In genomic region chr8:122405146-122405805, GRCm38 (mm10) we compare ENCODE assay signal across 26 mouse cellular contexts. TPM values are rescaled to one million over a fixed set of nuclear protein-coding genes. Genes with fewer than 3 reads are reported as not detected.
DNase-seq lines count a peak whose midpoint lies in the region; ATAC-seq and TF ChIP-seq lines count a peak whose summit lies in the region.
"Had no signal": no experiment of that assay in that cellular context is flagged by ENCODE, and none has a peak within 500 bp of the region (broad histone marks: within the 10 kb centered on the region; RNA-seq: fewer than 3 reads in every experiment).

No protein-coding gene starts in this region.

- ATAC-seq in kidney, embryonic 16.5 days (ENCODE audit: low FRiP score, low TSS enrichment): no peak
- ATAC-seq in G1E (ENCODE audit: extremely low read depth, insufficient number of reproducible peaks, low FRiP score, poor library complexity, severe bottlenecking): peak; percentile 69
- peak; percentile 50; the same call in 1 of the 2 replicates for ATAC-seq in liver, embryonic 15.5 days (ENCODE audit: insufficient read depth)
- ATAC-seq in hindbrain, postnatal 0 days: no peak
- ATAC-seq: activated CD4-positive, CD25-positive, alpha-beta regulatory T cell, adult 4 months; forebrain, postnatal 0 days; Patski had no signal

- 86% methylated on average over 9 of the region's 9 CpGs for WGBS in kidney, embryonic 16.5 days
- 29% methylated on average over 9 of the region's 9 CpGs for WGBS in liver, embryonic 15.5 days (ENCODE audit: insufficient replicate concordance)
- 94% methylated on average over 9 of the region's 9 CpGs for WGBS in hindbrain, postnatal 0 days

- H3K4me2 ChIP-seq in kidney, embryonic 16.5 days (replicated peaks; ENCODE audit: low read depth, low read length): no peak overlapping the region
- H3K4me2 ChIP-seq in liver, embryonic 15.5 days: no peak overlapping the region
- H3K4me2 ChIP-seq in hindbrain, postnatal 0 days (ENCODE audit: low read depth, low read length): no peak overlapping the region
- H3K4me2 ChIP-seq: limb, embryonic 12.5 days; neural tube, embryonic 12.5 days had no signal

- no peaks in the 10 kb centered on the region for H3K4me1 ChIP-seq in kidney, embryonic 16.5 days (ENCODE audit: insufficient read depth, low read length)
- H3K4me1 ChIP-seq in G1E (ENCODE audit: insufficient read depth, low read depth, low read length): peaks cover 31% of the 10 kb centered on the region
- peaks cover 13% of the 10 kb centered on the region for H3K4me1 ChIP-seq in liver, embryonic 15.5 days (replicated peaks)
- no peaks in the 10 kb centered on the region for H3K4me1 ChIP-seq in hindbrain, postnatal 0 days (ENCODE audit: insufficient read depth, low read length)
- H3K4me1 ChIP-seq: limb, embryonic 12.5 days; midbrain, embryonic 10.5 days; neural tube, embryonic 12.5 days had no signal

- DNase-seq in kidney, adult 11 months: peak; percentile 81
- peak; percentile 19 for DNase-seq in G1E (ENCODE audit: low spot score)
- DNase-seq in kidney, postnatal 10 days: peak; percentile 31
- no peak for DNase-seq in retina, embryonic 14.5 days (ENCODE audit: low spot score)
- DNase-seq in layer of hippocampus, postnatal 25 days (ENCODE audit: extremely low spot score in 1 of 2, low spot score in 1 of 2): no peak
- DNase-seq in hindbrain, postnatal 0 days (ENCODE audit: low spot score): no peak
- DNase-seq: adrenal gland, postnatal 25 days; cerebellum, adult 18-20 months; forebrain, postnatal 0 days; gastrocnemius, adult 2 months; heart, adult 11 months; right cerebral cortex, postnatal 14 days had no signal

- no peak overlapping the region for H3K9ac ChIP-seq in kidney, embryonic 16.5 days (replicated peaks; ENCODE audit: low read length)
- H3K9ac ChIP-seq in liver, embryonic 15.5 days: no peak overlapping the region
- H3K9ac ChIP-seq in hindbrain, postnatal 0 days (replicated peaks; ENCODE audit: low read length): no peak overlapping the region
- H3K9ac ChIP-seq: forebrain, postnatal 0 days; limb, embryonic 12.5 days; neural tube, embryonic 12.5 days had no signal

- no peaks in the 10 kb centered on the region for H3K27me3 ChIP-seq in kidney, embryonic 16.5 days (ENCODE audit: insufficient read depth, low read length)
- H3K27me3 ChIP-seq in G1E (ENCODE audit: insufficient read depth, low read length): no peaks in the 10 kb centered on the region
- H3K27me3 ChIP-seq in liver, embryonic 15.5 days: no peaks in the 10 kb centered on the region
- no peaks in the 10 kb centered on the region for H3K27me3 ChIP-seq in hindbrain, postnatal 0 days (ENCODE audit: insufficient read depth, low read length)
- H3K27me3 ChIP-seq: limb, embryonic 12.5 days; neural tube, embryonic 12.5 days; Patski had no signal

- no peak for TF ChIP-seq CTCF in G1E (IDR thresholded peaks at IDR 0.05; ENCODE audit: low read depth, low read length)
- no peak for TF ChIP-seq CTCF in hindbrain, postnatal 0 days (IDR thresholded peaks at IDR 0.05; ENCODE audit: low read depth)

- H3K27ac ChIP-seq in kidney, embryonic 16.5 days (ENCODE audit: low read length): no peak overlapping the region
- 0 out of 2 replicates have a peak overlapping the region, but pooled peaks have one; percentile 38 for H3K27ac ChIP-seq in liver, embryonic 15.5 days (replicated peaks)
- H3K27ac ChIP-seq in hindbrain, postnatal 0 days: no peak overlapping the region
- H3K27ac ChIP-seq: gastrocnemius, adult 2 months; limb, embryonic 12.5 days; midbrain, embryonic 10.5 days; neural tube, embryonic 12.5 days had no signal

- no peak overlapping the region for H3K4me3 ChIP-seq in kidney, embryonic 16.5 days (ENCODE audit: low read length)
- no peak overlapping the region for H3K4me3 ChIP-seq in G1E (ENCODE audit: low read depth, low read length)
- H3K4me3 ChIP-seq in liver, embryonic 15.5 days (replicated peaks): no peak overlapping the region
- no peak overlapping the region for H3K4me3 ChIP-seq in hindbrain, postnatal 0 days (ENCODE audit: low read length)
- H3K4me3 ChIP-seq: erythroblast, embryonic 14.5 days; gastrocnemius, adult 2 months; limb, embryonic 12.5 days; midbrain, embryonic 10.5 days; neural tube, embryonic 12.5 days had no signal

- peaks cover 83% of the 10 kb centered on the region for H3K36me3 ChIP-seq in kidney, embryonic 16.5 days (ENCODE audit: insufficient read depth, low read length)
- peaks cover 99% of the 10 kb centered on the region for H3K36me3 ChIP-seq in G1E (replicated peaks)
- peaks cover 99% of the 10 kb centered on the region for H3K36me3 ChIP-seq in liver, embryonic 15.5 days (replicated peaks)
- peaks cover 82% of the 10 kb centered on the region for H3K36me3 ChIP-seq in hindbrain, postnatal 0 days (ENCODE audit: insufficient read depth, low read length)

- no peaks in the 10 kb centered on the region for H3K9me3 ChIP-seq in kidney, embryonic 16.5 days (ENCODE audit: low read length)
- H3K9me3 ChIP-seq in G1E (replicated peaks): no peaks in the 10 kb centered on the region
- no peaks in the 10 kb centered on the region for H3K9me3 ChIP-seq in liver, embryonic 15.5 days (replicated peaks)
- no peaks in the 10 kb centered on the region for H3K9me3 ChIP-seq in hindbrain, postnatal 0 days (ENCODE audit: low read length)
- H3K9me3 ChIP-seq: limb, embryonic 12.5 days; midbrain, embryonic 10.5 days; neural tube, embryonic 12.5 days had no signal

RNA-seq across cellular contexts. Expression of gene Il17c, which starts 16.5 kb away (rescaled TPM):
- polyA plus RNA-seq in kidney, embryonic 16.5 days (2015; fragmentation: Nextera tagmentation; extraction: Ambion mirVana): not detected in 2 replicates
- not detected in 2 replicates for total RNA-seq in G1E (2014; fragmentation: Nextera tagmentation)
- total RNA-seq in G1E (2017): not detected in 2 replicates
- not detected in 2 replicates for polyA plus RNA-seq in G1E (2012)
- polyA plus RNA-seq in liver, embryonic 15.5 days (2015; fragmentation: Nextera tagmentation; extraction: Ambion mirVana): not detected in 2 replicates
- total RNA-seq in layer of hippocampus, postnatal 25 days (2021): not detected
- 0.52 TPM in 1 of 2 replicates, not detected in the other for total RNA-seq in hindbrain, postnatal 0 days (2014; rRNA removed)
- polyA plus RNA-seq in hindbrain, postnatal 0 days (2015; fragmentation: Nextera tagmentation; extraction: Ambion mirVana): 0.21 TPM in 1 of 2 replicates, not detected in the other
- total RNA-seq: adrenal gland, postnatal 25 days; gastrocnemius, adult 2 months; hematopoietic stem cell, adult 5-6 weeks; monocyte, adult 5-6 weeks had no signal
- polyA plus RNA-seq: activated CD4-positive, CD25-positive, alpha-beta regulatory T cell, adult 4 months; embryonic facial prominence, embryonic 11.5 days; erythroblast, embryonic 14.5 days; forebrain, postnatal 0 days; heart, embryonic 14.5 days; limb, embryonic 12.5 days; lung, embryonic 16.5 days; midbrain, embryonic 10.5 days; neural tube, embryonic 12.5 days; urinary bladder, adult 2 months had no signal

RNA-seq across cellular contexts. Expression of gene Cyba, which starts 27.5 kb away (rescaled TPM):
- 385 and 421 TPM in 2 replicates for polyA plus RNA-seq in kidney, embryonic 16.5 days (2015; fragmentation: Nextera tagmentation; extraction: Ambion mirVana)
- total RNA-seq in G1E (2014; fragmentation: Nextera tagmentation): 93.6 and 103 TPM in 2 replicates
- 57.2 and 69.2 TPM in 2 replicates for total RNA-seq in G1E (2017)
- 368 and 426 TPM in 2 replicates for polyA plus RNA-seq in G1E (2012)
- 196 TPM in 2 replicates for polyA plus RNA-seq in liver, embryonic 15.5 days (2015; fragmentation: Nextera tagmentation; extraction: Ambion mirVana)
- total RNA-seq in layer of hippocampus, postnatal 25 days (2021): 10 to 100 TPM in 1 of 2 experiments, 1 to 10 TPM in 1; 8.9 to 10.3 TPM
- total RNA-seq in hindbrain, postnatal 0 days (2014; rRNA removed): 19.6 and 30.6 TPM in 2 replicates
- polyA plus RNA-seq in hindbrain, postnatal 0 days (2015; fragmentation: Nextera tagmentation; extraction: Ambion mirVana): 44.0 and 46.2 TPM in 2 replicates

RNA-seq across cellular contexts. Expression of gene Zc3h18, which starts 28.9 kb away (rescaled TPM):
- 50.1 and 50.6 TPM in 2 replicates for polyA plus RNA-seq in kidney, embryonic 16.5 days (2015; fragmentation: Nextera tagmentation; extraction: Ambion mirVana)
- total RNA-seq in G1E (2014; fragmentation: Nextera tagmentation): 40.3 and 45.8 TPM in 2 replicates
- 52.7 and 58.4 TPM in 2 replicates for total RNA-seq in G1E (2017)
- polyA plus RNA-seq in G1E (2012): 134 and 143 TPM in 2 replicates
- polyA plus RNA-seq in liver, embryonic 15.5 days (2015; fragmentation: Nextera tagmentation; extraction: Ambion mirVana): 23.1 and 25.6 TPM in 2 replicates
- total RNA-seq in layer of hippocampus, postnatal 25 days (2021): 10 to 100 TPM; 32.8 to 38.5 TPM
- 24.4 and 25.6 TPM in 2 replicates for total RNA-seq in hindbrain, postnatal 0 days (2014; rRNA removed)
- polyA plus RNA-seq in hindbrain, postnatal 0 days (2015; fragmentation: Nextera tagmentation; extraction: Ambion mirVana): 25.2 and 25.3 TPM in 2 replicates

RNA-seq across cellular contexts. Expression of gene Mvd, which starts 37.9 kb away (rescaled TPM):
- 36.4 and 36.6 TPM in 2 replicates for polyA plus RNA-seq in kidney, embryonic 16.5 days (2015; fragmentation: Nextera tagmentation; extraction: Ambion mirVana)
- total RNA-seq in G1E (2014; fragmentation: Nextera tagmentation) (3.1 and 4.5 TPM in 2 replicates), G1E (2017) (33.3 and 38.6 TPM in 2 replicates)
- polyA plus RNA-seq in G1E (2012): 25.8 and 26.4 TPM in 2 replicates
- polyA plus RNA-seq in liver, embryonic 15.5 days (2015; fragmentation: Nextera tagmentation; extraction: Ambion mirVana): 24.3 and 25.1 TPM in 2 replicates
- total RNA-seq in layer of hippocampus, postnatal 25 days (2021): 10 to 100 TPM; 23.1 to 25.2 TPM
- total RNA-seq in hindbrain, postnatal 0 days (2014; rRNA removed): 67.1 and 89.6 TPM in 2 replicates
- 55.2 and 55.5 TPM in 2 replicates for polyA plus RNA-seq in hindbrain, postnatal 0 days (2015; fragmentation: Nextera tagmentation; extraction: Ambion mirVana)

RNA-seq across cellular contexts. Expression of gene Trhr2, which starts 44.7 kb away (rescaled TPM):
- polyA plus RNA-seq in kidney, embryonic 16.5 days (2015; fragmentation: Nextera tagmentation; extraction: Ambion mirVana): not detected in 2 replicates
- total RNA-seq in G1E (2014; fragmentation: Nextera tagmentation) (not detected in 2 replicates), G1E (2017) (not detected in 2 replicates)
- not detected in 2 replicates for polyA plus RNA-seq in G1E (2012)
- polyA plus RNA-seq in liver, embryonic 15.5 days (2015; fragmentation: Nextera tagmentation; extraction: Ambion mirVana): not detected in 2 replicates
- under 1 TPM; 0.79 to 0.92 TPM for total RNA-seq in layer of hippocampus, postnatal 25 days (2021)
- 2.0 and 3.2 TPM in 2 replicates for total RNA-seq in hindbrain, postnatal 0 days (2014; rRNA removed)
- 0.45 and 0.57 TPM in 2 replicates for polyA plus RNA-seq in hindbrain, postnatal 0 days (2015; fragmentation: Nextera tagmentation; extraction: Ambion mirVana)
- total RNA-seq: adrenal gland, postnatal 25 days; forebrain, postnatal 0 days; gastrocnemius, adult 2 months; hematopoietic stem cell, adult 5-6 weeks; monocyte, adult 5-6 weeks had no signal
- polyA plus RNA-seq: activated CD4-positive, CD25-positive, alpha-beta regulatory T cell, adult 4 months; embryonic facial prominence, embryonic 11.5 days; erythroblast, embryonic 14.5 days; heart, embryonic 14.5 days; limb, embryonic 12.5 days; lung, embryonic 16.5 days; midbrain, embryonic 10.5 days; neural tube, embryonic 12.5 days had no signal

Comparison
In these comparisons a context has a peak if more than half of its experiments do, and no peak if none do; other contexts are left out.
1. DNase-seq: peak in kidney, adult 11 months (single experiment), G1E (single experiment) and kidney, postnatal 10 days (single experiment); none in retina, embryonic 14.5 days (single experiment), layer of hippocampus, postnatal 25 days (0 of 2) and hindbrain, postnatal 0 days (single experiment).
2. ATAC-seq: peak in G1E (single experiment) and liver, embryonic 15.5 days (single experiment); none in kidney, embryonic 16.5 days (single experiment) and hindbrain, postnatal 0 days (single experiment).